Mouse (Mus musculus) embryonic facial prominence, embryonic 11.5 days (tissue): Measurements from ENCODE around the gene C030005K15Rik. TPM values are rescaled to one million over a fixed set of nuclear protein-coding genes. Genes with fewer than 3 reads are reported as not detected.
A peak's percentile ranks its signal among the peaks of the same experiment; 100 is the strongest.

ENCODE experiments used
- ATAC-seq: fragments of 200-750 bp; cut with Nextera tagmentation; replicated peaks from 2 replicates; pipeline ENCODE4 v1.8.0; 2017; ENCODE audit warnings: low read depth; ENCODE audit not compliant: insufficient number of reproducible peaks, low FRiP score, low TSS enrichment
- DNase-seq: peaks from one replicate; pipeline ENCODE4 v3.0.0-alpha.2; 2015; ENCODE audit warnings: low spot score
- H3K27ac ChIP-seq: fragments of 300-500 bp; sonication (generic); replicated peaks from 2 replicates; pipeline ENCODE4 v1.5.1; 2014; ENCODE audit warnings: mild to moderate bottlenecking, low read depth, low read length, control low read depth
- H3K27me3 ChIP-seq: fragments of 300-500 bp; sonication (generic); 2 replicates; pipeline ENCODE4 v1.6.1; 2014; ENCODE audit warnings: mild to moderate bottlenecking, low read length, moderate library complexity, mixed read lengths; ENCODE audit not compliant: control insufficient read depth, insufficient read depth
- H3K36me3 ChIP-seq: fragments of 300-500 bp; sonication (generic); replicated peaks from 2 replicates; pipeline ENCODE4 v1.6.1; 2014; ENCODE audit warnings: low read depth, mild to moderate bottlenecking, low read length, moderate library complexity, mixed read lengths; ENCODE audit not compliant: control insufficient read depth, insufficient read depth
- H3K4me1 ChIP-seq: fragments of 300-500 bp; sonication (generic); 2 replicates; pipeline ENCODE4 v1.6.1; 2014; ENCODE audit warnings: low read length, mixed read lengths; ENCODE audit not compliant: control insufficient read depth, insufficient read depth
- H3K4me2 ChIP-seq: fragments of 300-500 bp; sonication (generic); 2 replicates; pipeline ENCODE4 v1.6.1; 2014; ENCODE audit warnings: low read depth, mild to moderate bottlenecking, control low read depth, low read length, moderate library complexity
- H3K4me3 ChIP-seq: fragments of 300-500 bp; sonication (generic); 2 replicates; pipeline ENCODE4 v1.5.1; 2014; ENCODE audit warnings: low read depth, low read length, control low read depth
- H3K9ac ChIP-seq: fragments of 300-500 bp; sonication (generic); replicated peaks from 2 replicates; pipeline ENCODE4 v1.6.1; 2014; ENCODE audit warnings: mild to moderate bottlenecking, control low read depth, low read length
- H3K9me3 ChIP-seq: fragments of 300-500 bp; sonication (generic); replicated peaks from 2 replicates; pipeline ENCODE4 v1.6.1; 2016; ENCODE audit warnings: mild to moderate bottlenecking, low read length, inconsistent platforms, mixed read lengths; ENCODE audit not compliant: control insufficient read depth
- WGBS: fragments of 180-500 bp; shearing (Covaris S2); extraction: QIAGEN DNeasy Blood & Tissue Kit; methylation state at CpG from one replicate; pipeline ENCODE4 v1.1.7; 2014; 5-methylcytosine and 5-hydroxymethylcytosine counted together
- polyA plus RNA-seq: library from polyadenylated mRNA; unstranded; fragments of >200 nt; fragmentation: Nextera tagmentation; extraction: Ambion mirVana; gene quantifications from 2 replicates; pipeline ENCODE4 v1.2.1, GENCODE M21; 2014

C030005K15Rik gene
- polyA plus RNA-seq, 1 experiment from 2014 or later: not detected

DNA sequence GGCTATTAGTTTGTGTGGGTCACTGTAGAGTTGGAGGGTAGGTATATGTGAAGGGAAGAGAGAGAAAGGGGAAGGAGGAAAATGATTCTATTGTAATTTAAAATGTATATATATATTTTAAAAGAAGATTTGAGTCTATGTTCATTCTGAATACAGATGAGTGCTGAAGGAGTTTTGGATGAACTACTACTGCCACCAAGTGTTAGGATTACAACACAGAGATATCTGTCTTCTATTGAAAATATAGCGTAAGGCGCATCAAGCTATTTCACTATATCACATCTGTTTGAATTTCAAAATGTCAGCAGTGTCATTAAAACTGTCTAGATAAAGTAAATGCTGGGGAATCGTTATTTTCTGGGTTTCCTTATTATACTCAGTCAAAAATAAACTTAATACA lies 37.1 kb downstream of the C030005K15Rik start:
- Histone ChIP-seq H3K9ac (no peak overlapping the region), H3K4me1 (no peaks in the 10 kb centered on the region), H3K36me3 (no peaks in the 10 kb centered on the region), H3K4me2 (no peak overlapping the region), H3K9me3 (no peaks in the 10 kb centered on the region), H3K4me3 (no peak overlapping the region), H3K27me3 (no peaks in the 10 kb centered on the region), H3K27ac (no peak overlapping the region)
- DNase-seq: peak; percentile 41
- WGBS: 84% methylated on average over 3 of the region's 3 CpGs
- no peak for ATAC-seq

GRCm38 (mm10) chr10:97687198-97687597 lies 39.4 kb downstream of the C030005K15Rik start:
- Histone ChIP-seq H3K4me3 (no peak overlapping the region), H3K27me3 (no peaks in the 10 kb centered on the region), H3K27ac (no peak overlapping the region), H3K9me3 (no peaks in the 10 kb centered on the region), H3K9ac (no peak overlapping the region), H3K36me3 (no peaks in the 10 kb centered on the region), H3K4me1 (no peaks in the 10 kb centered on the region), H3K4me2 (no peak overlapping the region)
- WGBS: 79% methylated on average over 1 of the region's 1 CpGs
- ATAC-seq: no peak
- DNase-seq: no peak

DNA sequence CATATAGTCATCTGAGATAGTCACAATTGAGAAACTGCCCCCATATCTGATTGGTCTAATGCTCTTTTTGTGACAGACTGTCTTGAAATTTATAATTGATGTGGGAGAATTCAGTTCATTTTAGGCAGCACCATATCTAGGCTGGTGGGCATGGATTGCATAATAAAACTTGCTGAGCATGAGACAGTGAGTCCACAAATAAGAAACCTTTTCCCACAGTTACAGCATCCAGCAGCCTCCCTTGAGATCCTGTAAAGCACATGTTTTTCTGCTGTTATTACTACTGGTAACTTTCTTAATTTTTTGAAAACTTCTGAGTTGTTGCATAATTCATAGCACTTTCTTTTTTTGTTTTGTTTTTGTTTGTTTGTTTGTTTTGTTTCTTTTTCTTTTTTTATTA lies 43.6 kb downstream of the C030005K15Rik start:
- Histone ChIP-seq H3K36me3 (no peaks in the 10 kb centered on the region), H3K4me3 (no peak overlapping the region), H3K27me3 (no peaks in the 10 kb centered on the region), H3K4me1 (no peaks in the 10 kb centered on the region), H3K9ac (no peak overlapping the region), H3K9me3 (no peaks in the 10 kb centered on the region), H3K4me2 (no peak overlapping the region), H3K27ac (no peak overlapping the region)
- ATAC-seq (no peak), DNase-seq (no peak)

Other genes with a start within 250 kb of the C030005K15Rik start
- gene Dcn, start 247.1 kb downstream of the C030005K15Rik start, polyA plus RNA-seq: 17.9 and 20.7 TPM in 2 replicates
- gene Lum, start 161.6 kb downstream of the C030005K15Rik start, polyA plus RNA-seq: 106 and 116 TPM in 2 replicates
- gene Kera, start 119.9 kb downstream of the C030005K15Rik start, polyA plus RNA-seq: 1.3 and 3.2 TPM in 2 replicates
- 2.0 and 2.1 TPM in 2 replicates for gene Epyc, start 82.7 kb downstream of the C030005K15Rik start, polyA plus RNA-seq
- not detected in 2 replicates for gene Ccer1, start 33.7 kb downstream of the C030005K15Rik start, polyA plus RNA-seq